Mouse (Mus musculus): ENCODE measurements around the gene Efhd1. TPM values are rescaled to one million over a fixed set of nuclear protein-coding genes. Genes with fewer than 3 reads are reported as not detected.

Efhd1 gene
- polyA plus RNA-seq, 2 experiments = not detected

- no peaks in the 10 kb centered on the region for H3K27me3 ChIP-seq (ENCODE audit: control insufficient read depth, insufficient read depth, low read length)
- peaks cover 4 to 11% of the 10 kb centered on the region in 2 experiments; a peak in 3 of 4 replicates for H3K4me1 ChIP-seq (replicated peaks; ENCODE audit: control insufficient read depth in 2 of 2, insufficient read depth in 2 of 2, low read length in 1 of 2)
- no peak for TF ChIP-seq EP300 (IDR thresholded peaks at IDR 0.05; ENCODE audit: low read depth)
- no peak for TF ChIP-seq CTCF (IDR thresholded peaks at IDR 0.05; ENCODE audit: low read depth)
- DNase-seq (ENCODE audit: low read depth in 3 of 3, low spot score in 3 of 3) (no peak), ATAC-seq (ENCODE audit: insufficient read depth) (no peak)
- WGBS (ENCODE audit: insufficient replicate concordance) = 85% methylated on average over 4 of the region's 4 CpGs
- H3K27ac ChIP-seq = no peak overlapping the region
- H3K4me2 ChIP-seq (ENCODE audit: low read depth) = no peak overlapping the region
- no peak overlapping the region; the same call in 1 of the 2 replicates for H3K9ac ChIP-seq (replicated peaks)
- H3K9me3 ChIP-seq (ENCODE audit: control insufficient read depth, low read length) = no peaks in the 10 kb centered on the region
- peaks cover 22% of the 10 kb centered on the region for H3K36me3 ChIP-seq (replicated peaks; ENCODE audit: control insufficient read depth, insufficient read depth, low read depth)
- H3K4me3 ChIP-seq (ENCODE audit: insufficient read depth in 1 of 2, low read depth in 2 of 2, low read length in 2 of 2) = no peak overlapping the region
These were observed 67.6 kb downstream of the Efhd1 start for GRCm38 (mm10) chr1:87331774-87332173.

DNA sequence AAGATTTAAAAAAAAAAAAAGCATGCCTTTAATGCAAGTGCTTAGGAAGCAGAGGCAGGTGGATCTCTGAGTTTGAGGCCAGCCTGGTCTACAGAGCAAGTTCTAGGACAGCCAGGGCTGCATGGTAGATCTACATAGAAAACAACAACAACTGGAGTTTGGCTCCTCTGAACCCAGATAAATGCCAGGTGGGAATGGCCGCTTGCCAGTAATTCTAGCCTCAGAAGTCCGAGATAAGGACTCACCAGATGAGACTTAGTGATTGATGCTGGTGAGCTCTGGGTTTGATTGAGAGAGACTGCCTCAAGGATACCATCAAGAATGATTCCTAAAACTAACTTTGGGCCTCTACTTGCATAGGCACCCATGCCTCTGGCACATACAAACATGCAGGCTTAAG, 86.4 kb downstream of the Efhd1 start:
- Histone ChIP-seq H3K4me1 (replicated peaks; ENCODE audit: control insufficient read depth in 2 of 2, insufficient read depth in 2 of 2, low read length in 1 of 2) (no peaks in the 10 kb centered on the region), H3K36me3 (replicated peaks; ENCODE audit: control insufficient read depth, insufficient read depth, low read depth) (peaks cover 3% of the 10 kb centered on the region; the same call in 1 of the 2 replicates), H3K4me3 (ENCODE audit: insufficient read depth in 1 of 2, low read depth in 2 of 2, low read length in 2 of 2) (no peak overlapping the region), H3K9me3 (ENCODE audit: control insufficient read depth, low read length) (no peaks in the 10 kb centered on the region), H3K27me3 (ENCODE audit: control insufficient read depth, insufficient read depth, low read length) (no peaks in the 10 kb centered on the region), H3K9ac (replicated peaks) (no peak overlapping the region), H3K4me2 (ENCODE audit: low read depth) (no peak overlapping the region), H3K27ac (no peak overlapping the region)
- no peak for TF ChIP-seq CTCF (IDR thresholded peaks at IDR 0.05; ENCODE audit: low read depth)
- no peak for TF ChIP-seq EP300 (IDR thresholded peaks at IDR 0.05; ENCODE audit: low read depth)
- no peak for ATAC-seq (ENCODE audit: insufficient read depth)
- WGBS (ENCODE audit: insufficient replicate concordance) = 65% methylated on average over 2 of the region's 2 CpGs
- DNase-seq (ENCODE audit: low read depth in 3 of 3, low spot score in 3 of 3) = no peak

DNA sequence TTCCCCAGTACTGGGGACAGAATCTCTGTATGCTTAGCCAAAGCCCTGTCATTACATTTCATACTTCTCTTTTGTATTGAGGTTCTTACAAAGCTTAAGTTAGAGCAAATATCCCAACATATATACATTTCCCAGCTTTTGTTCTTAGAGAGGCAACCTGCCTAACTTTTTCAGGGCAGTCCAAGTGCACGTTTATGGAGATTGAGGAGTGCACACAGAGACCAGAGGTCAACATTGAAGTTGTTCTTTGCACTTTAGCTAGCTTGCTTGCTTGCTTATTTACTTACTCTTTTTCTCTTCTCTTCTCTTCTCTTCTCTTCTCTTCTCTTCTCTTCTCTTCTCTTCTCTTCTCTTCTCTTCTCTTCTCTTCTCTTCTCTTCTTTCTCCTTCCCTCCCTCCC, 96.1 kb downstream of the Efhd1 start:
- peaks cover 6% of the 10 kb centered on the region for H3K36me3 ChIP-seq (replicated peaks; ENCODE audit: control insufficient read depth, insufficient read depth, low read depth)
- H3K27ac ChIP-seq = no peak overlapping the region
- no peaks in the 10 kb centered on the region for H3K4me1 ChIP-seq (replicated peaks; ENCODE audit: control insufficient read depth in 2 of 2, insufficient read depth in 2 of 2, low read length in 1 of 2)
- no peaks in the 10 kb centered on the region for H3K27me3 ChIP-seq (ENCODE audit: control insufficient read depth, insufficient read depth, low read length)
- DNase-seq (ENCODE audit: low read depth in 3 of 3, low spot score in 3 of 3) (no peak), ATAC-seq (ENCODE audit: insufficient read depth) (no peak)
- no peak overlapping the region for H3K9ac ChIP-seq (replicated peaks)
- TF ChIP-seq EP300 (IDR thresholded peaks at IDR 0.05; ENCODE audit: low read depth) (no peak), CTCF (IDR thresholded peaks at IDR 0.05; ENCODE audit: low read depth) (no peak)
- no peak overlapping the region for H3K4me2 ChIP-seq (ENCODE audit: low read depth)
- 63% methylated on average over 1 of the region's 1 CpGs for WGBS (ENCODE audit: insufficient replicate concordance)
- H3K9me3 ChIP-seq (ENCODE audit: control insufficient read depth, low read length) = no peaks in the 10 kb centered on the region
- no peak overlapping the region for H3K4me3 ChIP-seq (ENCODE audit: insufficient read depth in 1 of 2, low read depth in 2 of 2, low read length in 2 of 2)

Other genes with a start within 250 kb of the Efhd1 start
- gene Alppl2, start 174.4 kb upstream of the Efhd1 start, polyA plus RNA-seq (2012; rRNA removed) = not detected in 2 replicates
- gene Alppl2, start 174.4 kb upstream of the Efhd1 start, polyA plus RNA-seq (2014; fragmentation: Nextera tagmentation; extraction: Ambion mirVana) = not detected in 2 replicates
- not detected in 2 replicates for gene Alpi, start 162.8 kb upstream of the Efhd1 start, polyA plus RNA-seq (2012; rRNA removed)
- gene Alpi, start 162.8 kb upstream of the Efhd1 start, polyA plus RNA-seq (2014; fragmentation: Nextera tagmentation; extraction: Ambion mirVana) = not detected in 2 replicates
- not detected in 2 replicates for gene Akp3, start 139.4 kb upstream of the Efhd1 start, polyA plus RNA-seq (2012; rRNA removed)
- not detected in 2 replicates for gene Akp3, start 139.4 kb upstream of the Efhd1 start, polyA plus RNA-seq (2014; fragmentation: Nextera tagmentation; extraction: Ambion mirVana)
- 0.02 and 0.11 TPM in 2 replicates for gene Ecel1, start 107.8 kb upstream of the Efhd1 start, polyA plus RNA-seq (2012; rRNA removed)
- not detected in 2 replicates for gene Ecel1, start 107.8 kb upstream of the Efhd1 start, polyA plus RNA-seq (2014; fragmentation: Nextera tagmentation; extraction: Ambion mirVana)
- not detected in 2 replicates for gene Prss56, start 81.0 kb upstream of the Efhd1 start, polyA plus RNA-seq (2012; rRNA removed)
- gene Prss56, start 81.0 kb upstream of the Efhd1 start, polyA plus RNA-seq (2014; fragmentation: Nextera tagmentation; extraction: Ambion mirVana) = not detected in 2 replicates
- gene Chrnd, start 73.8 kb upstream of the Efhd1 start, polyA plus RNA-seq (2012; rRNA removed) = not detected in 2 replicates
- gene Chrnd, start 73.8 kb upstream of the Efhd1 start, polyA plus RNA-seq (2014; fragmentation: Nextera tagmentation; extraction: Ambion mirVana) = not detected in 2 replicates
- not detected in 2 replicates for gene Chrng, start 59.7 kb upstream of the Efhd1 start, polyA plus RNA-seq (2012; rRNA removed)
- not detected in 2 replicates for gene Chrng, start 59.7 kb upstream of the Efhd1 start, polyA plus RNA-seq (2014; fragmentation: Nextera tagmentation; extraction: Ambion mirVana)
- gene Eif4e2, start 50.4 kb upstream of the Efhd1 start, polyA plus RNA-seq (2012; rRNA removed) = 18.9 and 34.8 TPM in 2 replicates
- gene Eif4e2, start 50.4 kb upstream of the Efhd1 start, polyA plus RNA-seq (2014; fragmentation: Nextera tagmentation; extraction: Ambion mirVana) = 54.9 and 59.7 TPM in 2 replicates
- 17.1 and 17.9 TPM in 2 replicates for gene Gigyf2, start 62.6 kb downstream of the Efhd1 start, polyA plus RNA-seq (2012; rRNA removed)
- gene Gigyf2, start 62.6 kb downstream of the Efhd1 start, polyA plus RNA-seq (2014; fragmentation: Nextera tagmentation; extraction: Ambion mirVana) = 11.2 and 13.0 TPM in 2 replicates
- gene Kcnj13, start 130.4 kb downstream of the Efhd1 start, polyA plus RNA-seq (2012; rRNA removed) = not detected in 2 replicates
- gene Kcnj13, start 130.4 kb downstream of the Efhd1 start, polyA plus RNA-seq (2014; fragmentation: Nextera tagmentation; extraction: Ambion mirVana) = not detected in 2 replicates
- not detected in 2 replicates for gene Snorc, start 205.9 kb downstream of the Efhd1 start, polyA plus RNA-seq (2012; rRNA removed)
- gene Snorc, start 205.9 kb downstream of the Efhd1 start, polyA plus RNA-seq (2014; fragmentation: Nextera tagmentation; extraction: Ambion mirVana) = not detected in 2 replicates
- gene Neu2, start 245.5 kb downstream of the Efhd1 start, polyA plus RNA-seq (2012; rRNA removed) = 0.28 and 0.37 TPM in 2 replicates
- 0.20 and 0.54 TPM in 2 replicates for gene Neu2, start 245.5 kb downstream of the Efhd1 start, polyA plus RNA-seq (2014; fragmentation: Nextera tagmentation; extraction: Ambion mirVana)